Mouse (Mus musculus): ENCODE measurements around the gene Agfg2.

GRCm38 (mm10) chr5:137610548-137611244 is 73.8 kb downstream of the Agfg2 start:
- TF ChIP-seq MAFK (IDR thresholded peaks at IDR 0.05; ENCODE audit: insufficient read depth, low read depth, low read length): no peak
- TF ChIP-seq HCFC1 (IDR thresholded peaks at IDR 0.05; ENCODE audit: borderline replicate concordance, insufficient read depth, low read length): no peak
- no peak for TF ChIP-seq ZC3H11A (IDR thresholded peaks at IDR 0.05; ENCODE audit: borderline replicate concordance, low read depth, low read length)
- TF ChIP-seq CHD2 (IDR thresholded peaks at IDR 0.05; ENCODE audit: low read depth, low read length): no peak
- no peak for TF ChIP-seq ZNF384 (IDR thresholded peaks at IDR 0.05; ENCODE audit: low read depth, low read length)

All from ES-E14 (cell line).